Mouse (Mus musculus) heart, embryonic 11.5 days (tissue): ENCODE data around the gene Rbms2. TPM values are rescaled to one million over a fixed set of nuclear protein-coding genes. Genes with fewer than 3 reads are reported as not detected.

ENCODE experiments used
- ATAC-seq: fragments of 200-750 bp; cut with Nextera tagmentation; replicated peaks from 2 replicates; pipeline ENCODE4 v1.8.0; 2017; ENCODE audit warnings: moderate library complexity; ENCODE audit not compliant: insufficient number of reproducible peaks, low FRiP score, low TSS enrichment
- H3K27ac ChIP-seq: fragments of 300-500 bp; sonication (generic); 2 replicates; pipeline ENCODE4 v1.5.1; 2014; ENCODE audit warnings: mild to moderate bottlenecking, low read depth, low read length
- H3K27me3 ChIP-seq: fragments of 300-500 bp; sonication (generic); 2 replicates; pipeline ENCODE4 v1.6.1; 2014; ENCODE audit warnings: mild to moderate bottlenecking, low read length, mixed read lengths; ENCODE audit not compliant: control insufficient read depth, insufficient read depth
- H3K36me3 ChIP-seq: fragments of 300-500 bp; sonication (generic); 2 replicates; pipeline ENCODE4 v1.6.1; 2014; ENCODE audit warnings: mild to moderate bottlenecking, low read length, moderate library complexity, mixed read lengths; ENCODE audit not compliant: control insufficient read depth, insufficient read depth
- H3K4me1 ChIP-seq: fragments of 300-500 bp; sonication (generic); 2 replicates; pipeline ENCODE4 v1.6.1; 2014; ENCODE audit warnings: low read length; ENCODE audit not compliant: control insufficient read depth, insufficient read depth
- H3K4me2 ChIP-seq: fragments of 300-500 bp; sonication (generic); 2 replicates; pipeline ENCODE4 v1.6.1; 2014; ENCODE audit warnings: mild to moderate bottlenecking, moderate library complexity
- H3K4me3 ChIP-seq: fragments of 300-500 bp; sonication (generic); 2 replicates; pipeline ENCODE4 v1.5.1; 2014; ENCODE audit warnings: low read depth, low read length
- H3K9ac ChIP-seq: fragments of 300-500 bp; sonication (generic); 2 replicates; pipeline ENCODE4 v1.6.1; 2014; ENCODE audit warnings: mild to moderate bottlenecking, low read depth, low read length, moderate library complexity
- H3K9me3 ChIP-seq: fragments of 300-500 bp; sonication (generic); replicated peaks from 2 replicates; pipeline ENCODE4 v1.6.1; 2016; ENCODE audit warnings: low read length; ENCODE audit not compliant: control insufficient read depth
- WGBS: fragments of 180-500 bp; shearing (Covaris S2); extraction: QIAGEN DNeasy Blood & Tissue Kit; methylation state at CpG from one replicate; pipeline ENCODE4 v1.1.7; 2014; ENCODE audit not compliant: insufficient replicate concordance; 5-methylcytosine and 5-hydroxymethylcytosine counted together
- polyA plus RNA-seq: library from polyadenylated mRNA; unstranded; fragments of >200 nt; fragmentation: Nextera tagmentation; extraction: Ambion mirVana; gene quantifications from 2 replicates; pipeline ENCODE4 v1.2.1, GENCODE M21; 2014

The Rbms2 gene
- polyA plus RNA-seq: 36.1 and 38.5 TPM in 2 replicates

DNA sequence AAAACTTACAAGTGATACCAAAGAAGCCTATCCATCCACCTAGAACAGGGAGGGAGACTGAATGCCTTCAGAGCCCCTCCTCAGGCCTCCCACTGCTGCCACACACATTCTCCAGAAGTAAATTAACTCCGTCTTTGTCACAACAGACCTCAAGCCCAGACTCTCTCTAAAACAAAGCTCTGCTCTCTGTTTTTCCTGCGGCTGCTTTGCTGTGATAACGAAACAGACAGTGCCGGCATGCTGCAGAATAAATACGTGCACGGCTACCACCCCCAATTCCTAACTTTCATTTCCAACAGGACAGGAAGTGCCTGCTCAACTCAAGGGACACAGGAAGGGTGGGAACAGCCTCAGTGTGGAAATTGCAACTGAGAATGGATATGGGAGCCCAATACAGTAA is at the start of gene Rbms2:
Gene Rbms2, minus strand, starts transcription at position 309 of the 400 bp plus-strand sequence.
- Histone ChIP-seq H3K4me2 (peak within 1 kb of the TSS; percentile 61), H3K9me3 (no peaks in the 10 kb centered on the region), H3K4me3 (peak within 1 kb of the TSS; percentile 28), H3K4me1 (peaks cover 7% of the 10 kb centered on the region), H3K27me3 (no peaks in the 10 kb centered on the region), H3K9ac (peak within 1 kb of the TSS; percentile 68), H3K36me3 (no peaks in the 10 kb centered on the region), H3K27ac (peak within 1 kb of the TSS; percentile 80)
- no peak for ATAC-seq
- 2% methylated on average over 6 of the region's 6 CpGs for WGBS

DNA sequence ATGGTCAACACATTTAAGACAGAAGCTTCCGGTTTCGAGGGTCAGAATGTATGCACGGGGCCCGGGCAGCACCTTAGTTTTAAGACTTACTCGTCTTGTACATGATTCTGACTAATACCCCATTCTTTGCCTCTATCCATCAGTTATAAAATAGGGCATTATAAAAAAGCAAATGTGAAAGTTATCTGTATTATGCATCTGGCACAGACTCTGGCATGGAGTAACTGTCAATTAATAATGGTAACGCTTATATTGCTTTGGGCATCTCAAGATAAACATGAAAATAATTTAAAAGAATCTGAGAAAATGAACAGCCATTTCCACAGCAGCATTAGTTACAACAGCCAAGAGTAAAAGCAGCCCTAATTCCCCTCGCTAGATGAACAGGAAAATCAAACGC is 47.9 kb upstream of the Rbms2 start:
- Histone ChIP-seq H3K27me3 (no peaks in the 10 kb centered on the region), H3K36me3 (no peaks in the 10 kb centered on the region), H3K27ac (no peak overlapping the region), H3K4me1 (peaks cover 10% of the 10 kb centered on the region; the same call in 1 of the 2 replicates), H3K4me2 (no peak overlapping the region), H3K9me3 (no peaks in the 10 kb centered on the region), H3K4me3 (no peak overlapping the region), H3K9ac (no peak overlapping the region)
- WGBS: 89% methylated on average over 8 of the region's 8 CpGs
- no peak for ATAC-seq

DNA sequence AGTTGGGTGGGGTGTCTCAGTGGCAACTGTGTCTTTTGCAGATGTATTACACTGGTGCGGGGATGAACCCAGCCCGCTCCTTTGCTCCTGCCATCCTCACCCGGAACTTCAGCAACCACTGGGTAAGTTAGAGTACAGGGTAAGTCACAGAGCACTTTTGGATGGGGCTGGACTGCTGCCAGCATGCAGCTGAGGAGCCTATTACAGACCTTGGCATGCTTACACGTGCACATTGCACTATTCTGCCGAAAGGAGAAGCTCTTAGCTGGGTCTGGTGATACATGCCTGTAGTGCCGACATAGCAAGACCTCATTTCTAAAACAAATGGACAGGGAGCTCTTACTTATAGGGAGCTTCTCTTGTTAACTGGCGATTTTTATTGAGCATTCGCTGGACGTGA is 47.5 kb upstream of the Rbms2 start:
- WGBS: 75% methylated on average over 9 of the region's 9 CpGs
- Histone ChIP-seq H3K9ac (no peak overlapping the region), H3K4me2 (no peak overlapping the region), H3K4me1 (peaks cover 10% of the 10 kb centered on the region; the same call in 1 of the 2 replicates), H3K9me3 (no peaks in the 10 kb centered on the region), H3K27me3 (no peaks in the 10 kb centered on the region), H3K4me3 (no peak overlapping the region), H3K27ac (no peak overlapping the region), H3K36me3 (no peaks in the 10 kb centered on the region)
- ATAC-seq: no peak

DNA sequence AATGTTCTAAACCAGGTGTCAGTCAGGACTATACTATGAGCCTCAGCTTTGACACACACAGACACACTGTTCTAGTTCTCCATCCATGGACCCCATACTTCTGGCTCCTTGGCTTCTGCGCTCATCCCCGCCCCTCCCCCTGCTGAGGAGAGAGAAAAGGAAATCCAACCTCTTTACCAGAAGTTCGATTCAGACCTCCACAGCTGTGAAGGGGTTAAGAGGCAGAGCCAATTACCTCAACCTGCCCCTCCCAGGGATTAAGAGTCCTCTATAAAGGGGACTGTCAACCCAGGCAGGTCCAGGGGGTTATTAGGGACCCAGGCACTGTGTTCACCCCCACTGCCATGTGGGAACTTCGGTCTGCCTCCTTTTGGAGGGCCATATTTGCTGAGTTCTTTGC is 45.4 kb upstream of the Rbms2 start, which contains the start of gene Mip:
Gene Mip, plus strand, starts transcription at position 301 of the 400 bp plus-strand sequence.
- no peak for ATAC-seq
- Histone ChIP-seq H3K9ac (no peak within 1 kb of the TSS), H3K4me1 (peaks cover 4% of the 10 kb centered on the region; the same call in 1 of the 2 replicates), H3K27me3 (no peaks in the 10 kb centered on the region), H3K36me3 (no peaks in the 10 kb centered on the region), H3K4me3 (no peak within 1 kb of the TSS), H3K27ac (no peak within 1 kb of the TSS), H3K9me3 (no peaks in the 10 kb centered on the region), H3K4me2 (no peak within 1 kb of the TSS)
- WGBS: 51% methylated on average over 4 of the region's 4 CpGs

DNA sequence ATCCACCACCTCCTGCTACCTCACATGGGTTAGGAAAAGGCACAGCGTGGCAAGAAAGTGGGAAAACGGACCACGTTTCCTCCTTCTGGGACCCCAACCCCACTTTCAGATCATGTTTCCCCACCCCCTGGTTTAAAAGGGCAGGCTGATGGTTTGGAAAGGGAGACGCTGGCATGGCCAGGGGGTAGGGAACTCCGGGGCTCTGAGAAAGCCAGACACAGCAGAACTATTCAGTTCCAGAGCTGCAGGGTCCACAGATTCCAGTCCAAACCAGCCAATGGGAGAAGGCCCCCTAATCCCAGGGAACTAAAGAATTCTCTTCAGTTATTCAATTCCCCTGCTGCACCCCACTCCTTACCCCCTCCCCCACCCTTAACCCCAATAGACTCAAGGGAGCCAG is 45.0 kb upstream of the Rbms2 start:
- Histone ChIP-seq H3K27me3 (no peaks in the 10 kb centered on the region), H3K4me2 (no peak overlapping the region), H3K36me3 (no peaks in the 10 kb centered on the region), H3K4me3 (no peak overlapping the region), H3K9ac (no peak overlapping the region), H3K4me1 (peaks cover 4% of the 10 kb centered on the region; the same call in 1 of the 2 replicates), H3K27ac (no peak overlapping the region), H3K9me3 (no peaks in the 10 kb centered on the region)
- ATAC-seq: no peak
- 42% methylated on average over 5 of the region's 5 CpGs for WGBS

DNA sequence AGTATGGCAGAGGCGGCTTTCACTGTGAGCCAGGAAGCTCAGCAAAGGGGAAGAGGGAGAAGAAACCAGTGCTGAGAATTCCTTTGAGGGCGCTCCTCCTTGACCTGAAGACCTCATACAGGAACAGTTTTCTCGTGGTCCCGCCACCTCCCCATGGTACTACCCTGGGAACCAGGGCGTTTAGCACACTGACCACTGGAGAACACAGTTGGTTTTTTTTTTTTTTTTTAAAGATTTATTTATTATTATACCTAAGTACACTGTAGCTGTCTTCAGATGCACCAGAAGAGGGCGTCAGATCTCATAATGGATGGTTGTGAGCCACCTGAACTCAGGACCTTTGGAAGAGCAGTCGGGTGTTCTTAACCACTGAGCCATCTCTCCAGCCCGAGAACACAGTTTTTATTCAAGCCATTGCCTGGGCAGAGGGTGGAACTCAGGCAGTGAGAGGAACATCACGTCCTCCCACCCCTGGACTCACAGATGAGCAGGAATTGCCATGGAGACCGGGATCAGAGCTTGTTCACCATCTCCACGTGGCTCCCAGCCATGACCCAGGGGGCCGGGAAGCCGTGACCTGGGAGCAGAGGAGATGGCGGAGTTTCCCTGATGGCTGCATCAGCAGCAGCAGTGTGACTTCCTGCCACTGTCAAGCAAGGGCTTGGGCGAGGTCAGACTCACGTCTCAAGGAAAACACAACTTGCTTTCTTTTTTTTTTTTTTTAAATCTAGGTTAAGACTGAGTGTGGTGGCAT is 41.6 kb upstream of the Rbms2 start:
- H3K4me2 ChIP-seq: no peak overlapping the region
- no peaks in the 10 kb centered on the region for H3K9me3 ChIP-seq
- H3K27me3 ChIP-seq: no peaks in the 10 kb centered on the region
- H3K27ac ChIP-seq: no peak overlapping the region
- ATAC-seq: no peak
- 57% methylated on average over 16 of the region's 16 CpGs for WGBS
- peaks cover 4% of the 10 kb centered on the region; the same call in 1 of the 2 replicates for H3K4me1 ChIP-seq
- H3K9ac ChIP-seq: no peak overlapping the region
- H3K4me3 ChIP-seq: no peak overlapping the region
- no peaks in the 10 kb centered on the region for H3K36me3 ChIP-seq

DNA sequence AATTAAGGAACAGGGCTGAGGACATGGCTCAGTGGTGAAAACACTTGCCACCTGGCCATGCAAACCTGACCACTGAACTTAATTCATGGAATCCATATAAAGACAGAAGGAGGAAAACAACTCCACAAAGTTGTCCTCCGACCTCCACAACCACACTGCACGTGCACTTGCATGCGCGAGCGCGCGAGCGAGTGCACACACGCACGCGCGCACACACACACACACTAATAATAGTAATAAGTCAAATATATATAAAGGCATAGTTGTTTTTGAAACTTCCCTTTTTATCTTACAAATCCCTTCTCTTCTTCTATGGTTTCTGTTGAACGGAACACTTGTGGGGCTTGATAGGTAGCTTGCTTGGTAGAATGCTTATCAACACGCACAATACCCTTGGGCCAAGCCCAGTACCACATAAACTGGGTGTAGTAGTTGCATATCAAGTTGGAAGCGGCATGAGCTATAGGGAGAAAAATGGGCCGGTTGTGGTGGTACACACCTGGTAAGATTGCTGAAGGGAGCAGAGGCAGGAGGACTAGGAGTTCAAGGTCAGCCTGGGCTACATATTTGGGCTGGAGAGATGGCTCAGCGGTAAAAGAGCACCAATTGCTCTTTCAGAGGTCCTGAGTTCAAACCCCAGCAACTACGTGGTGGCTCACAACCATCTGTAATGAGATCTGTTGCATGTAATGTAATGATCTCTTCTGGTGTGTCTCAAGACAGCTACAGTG is 38.5 kb upstream of the Rbms2 start:
- WGBS: 91% methylated on average over 18 of the region's 18 CpGs
- no peak overlapping the region for H3K4me3 ChIP-seq
- no peak overlapping the region for H3K9ac ChIP-seq
- H3K9me3 ChIP-seq: no peaks in the 10 kb centered on the region
- no peaks in the 10 kb centered on the region for H3K4me1 ChIP-seq
- ATAC-seq: no peak
- H3K4me2 ChIP-seq: no peak overlapping the region
- no peak overlapping the region for H3K27ac ChIP-seq
- H3K36me3 ChIP-seq: no peaks in the 10 kb centered on the region
- H3K27me3 ChIP-seq: peaks cover 2% of the 10 kb centered on the region; the same call in 1 of the 2 replicates

DNA sequence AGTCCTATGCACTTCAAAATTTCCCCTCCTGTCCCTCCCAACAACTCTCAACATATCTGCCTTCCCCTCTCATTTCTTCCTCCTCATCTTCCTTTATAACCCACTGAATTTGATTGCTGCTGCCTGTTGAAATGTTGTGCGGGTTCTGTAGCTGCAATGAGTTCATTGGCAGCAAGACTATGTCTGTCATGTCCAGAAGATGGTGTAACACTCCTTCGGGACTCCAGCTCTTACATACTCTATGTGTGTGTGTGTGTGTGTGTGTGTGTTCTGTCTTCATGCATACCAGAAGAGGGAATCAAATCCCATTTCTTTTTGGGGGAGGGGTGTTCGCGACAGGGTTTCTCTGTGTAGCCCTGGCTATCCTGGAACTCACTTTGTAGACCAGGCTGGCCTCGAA is 34.9 kb upstream of the Rbms2 start:
- no peak overlapping the region for H3K27ac ChIP-seq
- peaks cover 6% of the 10 kb centered on the region; the same call in 1 of the 2 replicates for H3K27me3 ChIP-seq
- WGBS: 80% methylated on average over 5 of the region's 5 CpGs
- no peaks in the 10 kb centered on the region for H3K9me3 ChIP-seq
- H3K36me3 ChIP-seq: no peaks in the 10 kb centered on the region
- no peak overlapping the region for H3K4me3 ChIP-seq
- peaks cover 9% of the 10 kb centered on the region; the same call in 1 of the 2 replicates for H3K4me1 ChIP-seq
- ATAC-seq: no peak
- H3K9ac ChIP-seq: no peak overlapping the region
- no peak overlapping the region for H3K4me2 ChIP-seq
